Mouse (Mus musculus) lung, postnatal 4 days (tissue): ENCODE measurements at regions not wholly inside any gene's neighbourhood (a gene's known extent, or its start where the extent isn't known, plus 50 kb on each side); places are given as distances from the start of the nearest gene placed in this dataset.

Experiments used
- DNase-seq, 2 experiments: peaks; one replicate each; pipeline ENCODE4 v3.0.0; 2021

DNA sequence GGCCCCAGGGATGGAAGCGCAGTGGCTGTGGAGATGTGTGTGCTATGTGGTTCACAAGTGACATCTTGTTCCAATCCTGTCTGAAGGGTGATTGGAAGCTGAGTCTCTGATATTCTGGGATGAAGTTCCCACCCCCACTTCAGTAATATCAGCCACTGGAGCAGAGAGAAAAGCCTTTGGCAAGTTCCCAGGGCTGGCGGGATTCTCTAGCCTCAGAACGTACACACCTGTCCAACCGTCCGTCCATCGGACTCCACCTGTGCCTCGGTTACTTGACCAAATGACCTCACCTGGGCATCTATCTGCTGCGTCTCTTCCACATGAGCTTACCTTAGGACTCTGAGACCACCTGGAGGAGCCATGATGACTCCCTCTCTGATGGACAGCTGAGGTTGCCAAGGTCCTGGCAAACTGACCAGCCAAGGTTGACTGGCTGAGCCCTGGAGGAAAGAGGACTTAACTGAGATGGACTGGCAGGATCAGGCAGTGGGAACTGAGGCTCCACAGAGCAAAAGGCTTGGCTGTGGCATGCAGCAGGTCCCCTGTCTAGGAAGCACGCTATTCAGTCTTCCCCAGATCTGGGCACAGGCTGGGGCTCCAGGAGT, 152.5 kb upstream of the A530016L24Rik start:
- DNase-seq: no peak

DNA sequence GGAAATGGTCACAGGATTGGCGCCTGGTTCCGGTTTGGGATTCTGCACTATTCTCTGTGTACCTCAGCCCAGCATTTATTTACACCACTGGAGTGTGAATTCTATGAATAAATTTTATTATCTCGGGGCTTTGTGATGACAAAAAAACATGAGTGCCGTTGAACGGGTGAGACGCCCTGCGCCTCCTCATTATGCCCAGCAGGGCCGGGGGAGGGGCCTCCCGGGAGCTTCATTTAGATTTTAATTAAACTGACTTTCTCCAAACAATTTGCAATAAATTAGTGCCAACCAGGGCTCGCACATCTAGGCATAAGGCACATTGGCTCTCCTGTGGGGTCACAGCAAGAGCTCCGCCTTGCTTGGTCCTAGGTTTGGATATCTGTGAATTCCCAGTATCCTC, 151.8 kb upstream of the A530016L24Rik start:
- no peak for DNase-seq

DNA sequence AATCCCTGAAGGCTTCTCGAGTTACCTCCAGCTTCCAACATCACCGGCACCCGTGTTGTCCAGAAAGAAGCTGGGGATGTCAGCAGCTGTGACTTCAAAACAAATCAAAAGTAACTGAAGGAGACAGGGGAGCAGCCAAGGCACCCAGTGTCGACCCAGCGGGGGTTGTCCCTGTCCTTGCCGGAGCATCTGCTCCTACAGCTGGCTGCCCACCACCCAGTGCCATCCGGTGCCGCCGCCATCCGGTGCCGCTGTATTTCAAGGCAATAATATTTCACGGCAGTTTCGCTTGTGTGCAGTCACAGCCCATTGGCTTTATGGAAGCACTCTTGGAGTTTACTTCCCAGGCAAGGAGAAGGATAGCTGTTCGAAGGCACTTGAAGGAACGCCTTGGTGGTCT, 150.3 kb upstream of the A530016L24Rik start:
- peak in 1 of 2 experiments; percentile 18 for DNase-seq

DNA sequence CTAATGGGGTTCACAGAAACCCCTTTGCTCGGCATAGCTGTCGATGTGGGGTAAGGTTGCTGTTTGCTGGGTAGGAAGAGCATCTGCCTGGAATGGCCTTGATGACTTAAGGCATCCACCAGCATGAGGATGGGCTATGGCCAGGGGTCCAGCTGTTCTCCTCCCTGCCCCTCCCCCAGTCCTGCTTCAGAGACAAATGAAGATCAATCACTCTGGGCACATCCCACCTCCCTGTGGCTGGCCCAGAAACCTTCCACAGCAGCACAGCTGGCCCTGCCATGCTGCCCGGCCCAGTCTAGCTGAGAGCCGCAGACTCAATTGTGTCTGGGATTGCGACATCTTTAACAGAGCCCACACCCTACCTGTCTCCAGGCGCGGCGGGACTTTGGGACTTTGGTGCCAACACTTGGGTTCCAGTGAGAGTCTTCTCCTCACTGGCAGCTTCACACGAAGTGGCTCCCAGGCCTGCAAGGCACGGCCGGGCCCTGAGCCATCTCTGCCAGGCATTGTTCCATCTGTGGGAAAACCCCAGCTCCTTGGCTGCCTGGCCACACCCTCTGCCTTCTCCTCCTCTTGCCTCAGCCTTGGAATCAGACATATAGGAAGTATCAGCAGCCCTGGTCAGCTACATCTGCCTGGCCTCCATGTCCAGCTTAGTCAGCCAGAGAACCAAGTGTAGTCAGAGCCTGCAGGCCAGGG, 149.6 kb upstream of the A530016L24Rik start:
- DNase-seq: peak; percentile 68 to 80

DNA sequence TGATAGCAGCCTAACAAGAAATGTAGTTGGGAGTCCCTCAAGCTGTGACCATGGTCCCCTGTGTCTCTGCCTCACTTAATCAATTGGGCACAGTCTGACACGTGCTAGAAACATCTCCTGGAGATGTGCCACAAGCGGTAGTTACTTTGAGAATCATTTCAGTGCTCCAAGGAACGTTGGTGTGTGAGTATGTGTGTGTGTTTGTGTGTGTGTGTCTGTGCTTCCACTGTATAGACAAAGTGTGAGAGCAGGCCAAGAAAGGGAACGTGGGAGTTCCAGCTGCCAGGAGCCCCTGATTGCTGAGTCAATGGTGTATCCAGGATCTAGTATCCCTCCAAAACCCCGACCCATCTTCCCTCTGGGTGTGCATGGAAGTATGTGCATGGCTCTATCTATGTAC, 149.0 kb upstream of the A530016L24Rik start:
- no peak for DNase-seq

DNA sequence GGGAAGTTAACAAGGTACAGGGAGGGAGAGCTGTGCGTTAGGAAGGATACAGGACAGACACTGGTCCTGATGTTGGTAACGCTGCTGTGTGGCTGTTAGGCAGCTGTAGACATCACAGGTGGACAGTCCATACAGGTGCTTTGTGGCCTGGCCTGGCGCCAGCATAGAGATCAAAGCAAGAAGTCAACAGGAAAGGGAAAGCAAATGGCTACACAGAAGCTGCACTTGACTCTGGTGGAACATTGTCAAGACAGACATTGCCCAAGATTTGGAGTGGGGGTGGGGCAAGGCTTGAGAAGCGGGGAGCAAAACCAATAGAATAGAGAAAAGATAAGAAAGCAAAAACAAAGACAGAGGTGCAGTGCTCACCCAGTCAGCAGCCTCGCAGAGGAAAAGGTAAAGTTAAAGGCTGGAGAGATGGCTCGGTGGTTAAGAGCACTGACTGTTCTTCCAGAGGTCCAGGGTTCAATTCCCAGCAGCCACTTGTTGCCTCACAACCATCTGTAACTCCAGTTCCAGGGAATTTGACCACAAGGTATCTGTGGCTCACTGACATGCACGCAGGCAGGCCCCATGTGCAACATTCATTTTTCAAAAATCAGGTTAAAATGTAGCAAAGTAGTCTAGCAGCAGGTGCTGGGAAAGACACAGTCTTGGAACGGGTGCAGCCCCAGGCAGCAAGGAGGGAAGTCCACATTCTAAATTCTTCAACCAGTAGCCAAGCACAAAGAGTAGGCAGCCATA, 147.3 kb upstream of the A530016L24Rik start:
- peak; percentile 62 to 73 for DNase-seq

DNA sequence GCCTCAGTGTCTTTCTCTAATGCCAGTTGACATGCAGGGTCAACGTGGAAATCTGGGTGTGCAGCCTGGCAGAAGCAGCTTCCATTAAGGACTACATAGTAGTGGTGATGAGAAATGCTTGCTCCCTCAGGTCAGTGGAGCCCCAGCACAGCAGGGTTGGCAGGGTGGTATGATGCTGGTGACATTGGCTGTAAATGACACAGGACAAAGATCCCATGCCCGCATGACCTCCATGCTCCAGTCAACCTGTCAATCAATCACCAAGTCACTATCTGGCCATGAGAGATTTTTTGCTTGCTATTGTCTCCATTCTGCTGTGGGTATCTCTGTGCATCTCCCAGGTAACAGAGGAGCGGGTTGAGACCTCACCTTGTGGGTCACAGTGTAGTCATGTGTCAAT, 146.2 kb upstream of the A530016L24Rik start:
- peak in 1 of 2 experiments; percentile 9 for DNase-seq

DNA sequence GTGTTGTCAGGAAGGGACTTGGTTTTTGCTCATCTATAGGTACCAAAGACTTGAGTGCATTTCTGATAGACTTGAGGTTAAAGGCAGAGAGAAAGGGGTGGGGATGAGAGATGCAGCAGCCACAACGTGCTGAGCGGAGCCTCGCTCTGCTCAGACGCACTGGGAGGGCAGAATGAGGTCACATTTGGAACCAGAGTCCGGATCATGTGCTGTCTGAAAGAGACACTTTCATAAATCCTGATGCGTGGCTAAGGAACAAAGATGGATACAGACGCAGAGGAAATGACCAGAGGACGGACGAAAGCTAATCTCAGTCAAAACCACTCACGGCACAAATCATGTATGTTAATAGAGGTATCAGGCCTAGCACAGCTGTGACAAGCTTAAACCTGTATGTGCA, 145.0 kb upstream of the A530016L24Rik start:
- peak in 1 of 2 experiments; percentile 32 for DNase-seq

DNA sequence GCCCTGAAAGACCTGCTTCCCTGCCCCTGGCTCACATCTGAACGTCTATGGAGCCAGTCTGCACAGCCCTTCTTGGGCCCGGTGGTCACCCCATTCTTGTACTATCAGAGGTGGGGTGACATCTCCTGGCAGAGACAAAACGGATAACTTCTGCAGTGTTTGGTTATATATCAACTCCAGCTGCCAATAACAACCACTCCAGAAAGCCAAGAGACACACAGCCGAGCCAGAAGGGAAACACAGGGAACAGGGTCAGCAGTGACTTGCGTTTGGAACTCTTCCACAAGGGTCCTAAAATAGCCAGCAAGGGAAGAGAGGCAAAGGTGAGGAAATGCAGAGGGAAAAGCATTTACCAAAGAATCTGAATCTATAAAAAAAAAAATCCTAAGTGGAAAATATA, 143.5 kb upstream of the A530016L24Rik start:
- DNase-seq: peak in 1 of 2 experiments; percentile 15

DNA sequence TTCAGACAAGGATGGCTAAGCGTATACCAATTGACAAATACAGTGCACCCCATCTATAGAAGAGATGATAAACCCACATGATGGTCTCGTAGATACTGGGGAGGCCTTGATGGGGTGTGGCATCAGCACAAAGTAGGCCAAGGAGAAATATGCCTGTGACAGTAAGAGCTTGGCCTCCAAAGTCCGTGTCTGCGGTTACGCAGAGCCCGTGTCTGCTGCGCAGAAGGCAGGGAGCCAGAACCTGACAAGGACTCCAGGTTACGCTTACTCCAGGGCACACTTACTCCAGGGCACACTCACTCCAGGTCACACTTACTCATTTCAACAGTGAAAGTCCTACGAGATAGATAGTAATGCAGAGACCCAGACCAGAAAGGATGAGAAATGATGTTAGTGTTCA, 141.1 kb upstream of the A530016L24Rik start:
- DNase-seq: no peak

DNA sequence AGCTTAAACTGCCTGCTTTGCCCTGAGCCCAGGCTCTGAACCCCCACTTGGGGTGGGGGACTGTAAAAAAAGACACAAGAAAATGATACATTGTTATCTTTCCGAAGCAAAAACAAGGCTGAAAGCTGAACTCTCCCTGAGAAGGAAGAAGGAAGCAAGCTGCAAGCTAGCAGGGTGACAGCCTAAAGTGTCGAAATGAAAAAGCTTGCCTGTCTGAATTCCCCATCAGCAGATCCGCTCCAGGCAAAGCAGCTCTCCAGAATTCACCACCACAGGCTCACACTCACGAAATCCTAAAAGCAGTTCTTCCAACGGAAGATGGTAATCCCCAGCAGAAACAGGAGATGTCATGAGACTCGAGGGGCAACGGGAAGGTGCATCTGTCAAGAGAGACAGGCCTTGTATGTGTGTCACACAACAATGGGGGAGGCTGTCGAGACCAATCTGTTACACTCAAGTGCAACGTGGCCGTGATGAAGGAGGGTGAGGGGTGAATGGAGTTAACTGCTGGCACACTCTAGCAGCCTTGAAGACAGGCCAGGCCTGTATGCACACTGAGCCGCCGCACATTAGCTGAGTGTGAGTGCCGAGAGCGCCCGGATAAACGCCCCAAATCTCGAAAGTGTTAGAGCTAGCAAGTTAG, 139.5 kb upstream of the A530016L24Rik start:
- DNase-seq: peak in 1 of 2 experiments; percentile 44

DNA sequence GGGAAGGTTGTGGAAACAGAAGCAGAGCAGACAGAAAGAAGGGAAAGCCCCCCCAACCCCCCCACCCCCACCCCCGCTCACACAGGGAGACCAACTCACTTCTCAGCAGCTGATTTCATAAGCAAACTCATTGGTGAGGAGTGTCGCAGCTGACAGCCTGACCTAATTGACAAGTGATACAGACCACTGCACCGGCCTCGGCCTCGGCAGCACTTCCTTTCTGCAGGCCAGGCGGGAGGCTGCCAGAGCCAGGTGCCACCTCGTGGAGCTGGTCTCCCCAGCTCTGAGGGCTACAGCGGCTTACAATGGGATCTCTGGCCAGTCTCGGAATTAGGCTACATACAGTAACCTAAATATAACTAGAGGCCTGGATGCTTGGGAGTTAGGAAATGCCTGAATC, 138.5 kb upstream of the A530016L24Rik start:
- no peak for DNase-seq

DNA sequence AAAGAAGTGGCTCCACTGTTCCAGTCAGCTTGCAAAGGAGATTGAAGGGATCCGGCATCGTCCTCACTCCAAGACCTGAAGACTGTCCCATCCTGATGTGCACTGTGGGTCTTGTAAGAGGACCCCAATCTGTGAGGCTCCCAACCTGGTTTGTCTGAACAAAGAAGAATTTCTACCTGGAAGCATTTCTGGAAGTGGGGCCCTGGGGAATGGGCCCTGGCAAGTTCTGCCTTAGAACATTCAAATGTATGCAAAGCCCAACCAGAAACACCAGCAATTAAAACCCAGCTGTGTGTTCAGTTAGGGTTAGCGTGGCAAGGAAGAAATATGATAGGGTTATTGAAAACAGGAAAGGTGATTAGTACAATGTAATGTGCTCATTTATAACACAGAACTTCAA, 125.9 kb upstream of the A530016L24Rik start:
- no peak for DNase-seq

DNA sequence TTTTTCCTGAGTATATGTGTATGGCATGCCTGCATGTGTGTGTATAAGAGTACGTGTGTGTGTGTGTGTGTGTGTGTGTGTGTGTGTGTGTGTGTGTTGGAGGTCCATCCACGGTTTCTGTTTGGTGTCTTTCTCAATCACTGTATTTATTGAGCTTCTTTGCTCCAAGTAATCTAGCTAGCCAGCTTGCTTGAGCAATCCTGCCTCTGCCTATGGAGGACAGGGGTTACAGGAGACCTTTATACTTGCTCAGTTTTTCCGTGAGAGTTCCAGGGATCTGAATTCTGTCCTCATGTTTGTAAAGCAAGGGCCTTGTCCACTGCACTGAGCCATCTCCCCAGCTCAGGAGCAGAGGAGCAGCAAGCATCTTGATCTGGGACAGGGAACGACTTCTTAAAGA, 122.0 kb upstream of the A530016L24Rik start:
- no peak for DNase-seq

DNA sequence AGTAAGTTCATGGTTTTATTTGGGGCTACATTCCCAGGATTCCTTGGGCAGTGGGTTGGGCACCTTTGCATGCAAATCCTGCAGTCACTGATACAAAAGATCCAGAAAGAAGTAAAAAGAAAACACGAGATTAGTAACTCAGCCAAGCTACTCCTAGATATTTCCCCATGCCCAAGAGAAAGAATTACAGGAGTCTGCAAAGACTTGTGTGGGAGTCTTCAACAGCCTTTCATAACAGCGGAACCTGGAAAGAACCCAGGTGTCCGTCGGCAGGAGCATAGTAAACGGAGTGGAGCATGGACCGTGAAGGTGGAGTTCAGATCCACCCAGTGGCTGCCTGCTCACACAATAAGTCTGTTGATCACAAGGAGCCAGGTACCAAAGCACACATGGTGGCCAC, 121.1 kb upstream of the A530016L24Rik start:
- DNase-seq: no peak

DNA sequence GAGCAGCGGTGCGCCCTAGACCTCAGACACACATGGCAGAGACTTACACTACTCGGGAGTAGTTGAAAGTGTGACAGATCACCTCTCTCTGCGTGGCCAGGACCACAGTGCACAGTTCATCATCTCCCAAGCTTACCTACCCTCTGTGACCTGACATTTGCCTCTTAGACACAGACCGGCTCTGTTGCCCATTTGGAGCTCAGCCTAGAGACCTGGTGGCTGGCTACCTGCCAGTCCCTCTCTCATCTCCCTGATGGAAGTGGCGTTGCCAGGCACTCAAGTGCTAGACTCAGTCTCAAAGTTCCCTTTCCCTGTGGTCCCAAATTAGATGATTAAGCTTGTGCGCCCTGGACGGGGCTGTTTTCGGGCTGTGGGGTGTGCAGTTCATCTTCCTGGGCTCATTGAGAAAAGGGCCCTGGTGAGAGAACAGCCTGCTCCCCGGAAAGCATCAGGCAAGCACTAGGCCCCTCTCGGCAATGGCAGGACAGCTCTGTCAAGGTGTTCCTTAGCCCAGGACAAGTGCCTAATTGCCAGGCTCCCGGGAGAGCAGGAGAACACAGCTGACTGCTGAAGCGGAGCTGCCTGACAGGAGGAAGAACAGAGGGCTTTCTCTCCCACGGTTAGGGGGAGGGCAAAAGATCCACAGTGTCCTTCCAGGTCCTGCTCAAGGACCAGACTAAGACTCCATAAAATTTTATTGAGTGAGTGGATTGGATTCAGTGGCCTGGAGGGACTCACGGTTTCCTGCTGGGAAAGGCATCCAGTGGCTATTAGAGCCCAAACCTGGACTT, 119.5 kb upstream of the A530016L24Rik start:
- no peak for DNase-seq

DNA sequence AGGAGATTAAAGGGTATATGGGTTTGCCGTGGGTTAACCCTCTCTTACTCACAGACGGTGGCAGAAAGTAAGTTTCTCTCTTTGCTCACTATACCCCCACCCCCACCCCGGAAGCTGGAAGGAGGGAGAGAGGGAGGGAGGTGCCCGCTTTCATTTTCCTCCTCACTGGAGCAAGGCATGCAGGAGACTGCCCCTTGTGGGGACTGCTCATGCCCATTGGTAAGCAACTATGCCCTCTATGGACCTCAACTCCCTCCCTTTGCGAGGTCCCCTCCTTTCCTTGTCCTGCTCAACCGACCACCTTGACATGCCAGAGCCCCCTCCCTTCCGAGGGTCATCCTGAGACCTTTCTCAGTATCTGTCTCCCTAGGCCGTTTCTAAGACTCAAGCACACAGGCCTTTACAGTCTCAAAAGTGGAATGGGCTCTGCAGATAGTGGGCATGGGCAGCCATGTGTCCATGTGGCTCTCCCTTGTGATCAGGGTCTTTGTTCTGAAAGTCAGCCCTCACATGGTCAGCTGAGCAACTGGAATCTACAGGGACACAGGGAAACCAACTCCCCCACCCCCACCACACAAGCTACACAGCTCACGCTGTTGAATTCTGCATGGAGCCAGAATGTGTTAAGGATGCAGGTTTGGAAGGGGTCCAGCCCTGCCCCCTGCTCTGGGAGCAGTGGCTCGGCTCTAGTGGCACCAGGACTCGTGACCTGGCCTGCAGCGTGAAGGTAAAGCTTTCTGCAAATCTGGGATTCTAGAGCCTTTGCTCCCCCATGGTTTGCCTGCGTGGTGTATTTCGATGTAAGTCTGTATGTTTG, 116.8 kb upstream of the A530016L24Rik start:
- no peak for DNase-seq

DNA sequence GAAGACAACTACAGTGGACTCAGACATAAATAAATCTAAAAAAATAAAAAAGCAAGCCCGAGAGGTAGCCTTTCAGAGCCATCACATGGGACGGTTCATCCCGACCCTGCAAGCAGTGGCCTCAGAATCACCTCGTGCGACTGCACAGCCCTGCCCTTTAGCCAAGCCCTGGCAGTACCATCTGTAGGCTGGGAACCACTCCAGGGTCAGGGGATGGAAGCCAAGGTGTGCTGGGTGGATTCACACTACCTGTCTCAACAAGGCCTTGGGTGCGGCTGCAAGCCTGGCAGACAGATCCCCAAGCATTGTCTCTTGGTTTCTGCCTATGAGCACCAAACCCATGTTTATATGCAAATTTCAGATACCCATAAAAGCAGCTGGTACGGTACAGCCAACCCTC, 115.3 kb upstream of the A530016L24Rik start:
- DNase-seq: no peak

DNA sequence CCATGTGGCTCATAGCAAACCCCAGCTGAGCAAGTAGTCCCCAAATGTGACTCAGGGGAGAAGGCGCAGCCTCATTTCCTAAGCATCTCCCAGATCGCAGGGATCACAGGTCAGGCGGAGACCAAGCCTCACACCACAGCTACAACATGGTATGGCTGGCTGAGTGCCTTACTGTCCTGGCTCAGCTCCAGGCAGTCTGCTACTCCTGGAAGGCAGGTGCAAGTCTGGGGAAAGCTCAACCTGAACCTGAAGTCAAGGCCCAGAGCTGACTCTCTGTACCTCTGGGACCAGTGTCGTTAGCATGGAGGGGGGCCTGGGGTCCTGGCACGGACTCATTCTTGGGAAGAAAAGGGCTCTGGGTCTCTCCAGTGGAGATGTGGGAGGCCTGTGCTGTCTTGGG, 113.0 kb upstream of the A530016L24Rik start:
- DNase-seq: no peak

DNA sequence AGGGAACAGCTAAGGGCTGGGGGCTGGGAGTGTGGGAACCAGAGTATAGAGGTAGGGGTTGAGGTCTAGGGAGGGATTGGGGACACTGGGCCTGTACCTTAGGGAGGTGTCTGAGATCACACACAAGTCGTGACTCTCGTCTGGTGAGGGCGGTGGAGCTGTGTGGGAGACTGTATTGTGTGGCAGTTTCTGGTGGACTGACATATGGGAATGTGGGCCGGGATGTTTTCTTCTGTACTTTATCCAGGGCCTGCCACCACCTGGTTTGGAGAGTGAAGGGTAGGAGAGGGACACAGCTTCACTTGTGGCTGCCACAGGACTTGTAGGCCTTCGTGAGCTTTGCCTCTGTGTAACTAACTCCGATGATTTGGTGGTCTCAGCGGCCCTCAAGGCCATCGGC, 112.5 kb upstream of the A530016L24Rik start:
- DNase-seq: no peak

DNA sequence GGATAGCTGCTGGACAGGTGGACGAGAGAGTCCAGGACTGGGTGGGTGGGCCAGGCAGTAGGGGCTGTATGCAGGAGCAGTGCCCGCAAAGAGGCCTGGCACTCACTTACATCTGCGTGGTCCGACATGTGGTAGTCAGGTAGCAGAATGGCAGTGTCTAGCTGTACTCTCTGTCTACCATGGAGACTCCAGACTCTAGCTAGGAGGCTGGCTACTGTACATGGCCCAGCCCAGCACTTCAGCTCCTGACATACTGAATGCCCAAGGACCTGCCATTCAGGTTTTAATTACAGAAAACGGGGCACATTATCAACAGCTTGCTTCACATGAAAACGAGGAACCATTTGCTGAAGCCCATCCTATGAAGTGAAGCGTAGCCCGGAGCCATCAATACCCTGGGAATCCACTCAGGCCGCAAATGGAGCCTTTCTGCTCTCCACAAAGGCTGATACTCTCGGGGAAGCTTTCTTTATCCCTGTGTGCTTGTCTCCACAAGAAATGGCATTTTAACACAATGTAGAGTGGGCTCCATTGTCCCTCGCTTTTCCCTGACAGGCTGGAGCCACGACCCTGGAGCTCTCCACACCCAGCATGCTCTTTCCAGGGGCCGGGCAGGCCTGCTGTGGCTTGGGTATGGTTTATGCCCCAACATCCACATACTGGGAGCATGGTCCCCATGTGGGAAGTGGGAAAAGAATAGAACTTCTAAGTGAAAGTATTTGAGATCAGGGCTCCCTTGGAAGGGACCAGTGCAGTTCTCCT, 110.6 kb upstream of the A530016L24Rik start:
- DNase-seq: no peak
